Mouse (Mus musculus) olfactory bulb, adult 2 months (tissue): Measurements from ENCODE around the gene Amotl2.

Experiments used
- CTCF ChIP-seq: fragments of 200-500 bp; IDR thresholded peaks from 2 replicates; pipeline ENCODE4 v1.5.1; 2012; ENCODE audit warnings: low read depth, mild to moderate bottlenecking, low read length, moderate library complexity; ENCODE audit not compliant: insufficient read depth
- POLR2A ChIP-seq: fragments of 200-500 bp; IDR thresholded peaks from 2 replicates; pipeline ENCODE4 v1.6.1; 2012; ENCODE audit warnings: mild to moderate bottlenecking, low read depth, low read length, moderate library complexity; ENCODE audit not compliant: insufficient read depth

DNA sequence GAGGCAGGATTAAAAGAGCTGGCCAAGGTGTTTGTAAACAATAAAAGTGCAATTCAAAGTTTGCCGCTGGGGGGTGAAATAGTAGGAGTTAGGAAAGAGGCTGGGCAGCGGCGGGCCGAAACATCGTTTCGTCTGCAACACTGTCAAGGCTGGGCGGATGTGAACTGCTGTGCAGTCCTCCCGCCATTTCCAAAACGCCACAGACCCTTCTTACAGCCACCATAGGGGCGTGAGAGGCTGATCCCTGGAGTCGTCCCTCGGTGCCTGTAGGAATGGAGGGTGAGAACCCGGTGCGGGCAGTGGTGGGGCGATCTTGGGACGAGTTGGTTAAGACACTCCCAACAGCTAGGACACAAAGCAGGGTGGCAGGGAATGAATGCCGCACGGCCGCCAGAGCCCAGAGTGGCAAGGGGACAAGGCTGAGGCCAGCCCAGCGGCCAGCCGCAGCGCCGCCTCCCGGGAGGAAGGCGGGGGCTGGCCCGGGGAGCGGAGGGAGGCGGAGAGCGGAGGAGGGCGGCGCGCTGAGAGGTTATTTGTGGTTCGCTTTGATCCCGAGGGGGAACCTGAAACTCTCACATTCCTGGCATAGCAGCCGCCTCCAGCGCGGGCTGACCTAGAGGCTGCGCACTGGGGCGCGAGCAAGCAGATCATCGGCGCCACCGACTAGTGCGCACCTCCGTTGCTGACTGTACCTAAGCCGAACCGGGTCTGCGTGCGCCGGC, 853 bp downstream of the Amotl2 start:
- TF ChIP-seq CTCF (peak; percentile 43; the same call in 1 of the 2 replicates), POLR2A (peak; percentile 48; the same call in 1 of the 2 replicates)
